Mouse (Mus musculus): ENCODE measurements around the gene Fmnl2. TPM values are rescaled to one million over a fixed set of nuclear protein-coding genes. Genes with fewer than 3 reads are reported as not detected.

Fmnl2 gene
- total and polyA plus RNA-seq, 2 experiments from 2014 or later: 9.1 to 41.8 TPM

GRCm38 (mm10) chr2:52894983-52895621, 37.4 kb downstream of the Fmnl2 start:
- no peak for TF ChIP-seq CTCF (IDR thresholded peaks at IDR 0.05; ENCODE audit: low read depth)
- 63% methylated on average over 6 of the region's 6 CpGs for WGBS
- DNase-seq (no peak), ATAC-seq (no peak)
- H3K27ac ChIP-seq (ENCODE audit: low read depth, low read length): no peak overlapping the region
- no peak overlapping the region for H3K9ac ChIP-seq
- no peak overlapping the region for H3K4me3 ChIP-seq (ENCODE audit: low read depth, low read length)
- H3K4me1 ChIP-seq (ENCODE audit: insufficient read depth): no peaks in the 10 kb centered on the region
- no peaks in the 10 kb centered on the region for H3K36me3 ChIP-seq (ENCODE audit: insufficient read depth)
- H3K9me3 ChIP-seq (ENCODE audit: low read length): no peaks in the 10 kb centered on the region
- H3K4me2 ChIP-seq (ENCODE audit: low read depth): no peak overlapping the region
- no peaks in the 10 kb centered on the region for H3K27me3 ChIP-seq (ENCODE audit: insufficient read depth, low read length)

- H3K9me3 ChIP-seq (ENCODE audit: low read length): no peaks in the 10 kb centered on the region
- no peaks in the 10 kb centered on the region for H3K36me3 ChIP-seq (ENCODE audit: insufficient read depth)
- no peaks in the 10 kb centered on the region for H3K27me3 ChIP-seq (ENCODE audit: insufficient read depth, low read length)
- no peak overlapping the region for H3K4me3 ChIP-seq (ENCODE audit: low read depth, low read length)
- H3K9ac ChIP-seq: no peak overlapping the region
- H3K4me2 ChIP-seq (ENCODE audit: low read depth): no peak overlapping the region
- 75% methylated on average over 3 of the region's 3 CpGs for WGBS
- no peak for ATAC-seq
- no peak overlapping the region for H3K27ac ChIP-seq (ENCODE audit: low read depth, low read length)
- no peak for TF ChIP-seq CTCF (IDR thresholded peaks at IDR 0.05; ENCODE audit: low read depth)
- no peaks in the 10 kb centered on the region for H3K4me1 ChIP-seq (ENCODE audit: insufficient read depth)
- DNase-seq: no peak
Measured at GRCm38 (mm10) chr2:52896995-52897394, 39.3 kb downstream of the Fmnl2 start.

- H3K9me3 ChIP-seq (ENCODE audit: low read length): no peaks in the 10 kb centered on the region
- no peak overlapping the region for H3K9ac ChIP-seq
- no peak for ATAC-seq
- no peaks in the 10 kb centered on the region for H3K4me1 ChIP-seq (ENCODE audit: insufficient read depth)
- no peaks in the 10 kb centered on the region for H3K36me3 ChIP-seq (ENCODE audit: insufficient read depth)
- H3K4me2 ChIP-seq (ENCODE audit: low read depth): no peak overlapping the region
- no peaks in the 10 kb centered on the region for H3K27me3 ChIP-seq (ENCODE audit: insufficient read depth, low read length)
- H3K4me3 ChIP-seq (ENCODE audit: low read depth, low read length): no peak overlapping the region
- DNase-seq: no peak
- no peak overlapping the region for H3K27ac ChIP-seq (ENCODE audit: low read depth, low read length)
- WGBS: 95% methylated on average over 4 of the region's 4 CpGs
- no peak for TF ChIP-seq CTCF (IDR thresholded peaks at IDR 0.05; ENCODE audit: low read depth)
Measured at GRCm38 (mm10) chr2:52900780-52901179, 43.1 kb downstream of the Fmnl2 start.

- 0 out of 2 replicates have a peak, but pooled peaks have one; percentile 9 for TF ChIP-seq CTCF (IDR thresholded peaks at IDR 0.05; ENCODE audit: low read depth)
- Histone ChIP-seq H3K4me2 (ENCODE audit: low read depth) (no peak overlapping the region), H3K4me3 (ENCODE audit: low read depth, low read length) (no peak overlapping the region), H3K27ac (ENCODE audit: low read depth, low read length) (no peak overlapping the region), H3K9ac (no peak overlapping the region), H3K4me1 (ENCODE audit: insufficient read depth) (no peaks in the 10 kb centered on the region), H3K27me3 (ENCODE audit: insufficient read depth, low read length) (no peaks in the 10 kb centered on the region), H3K36me3 (ENCODE audit: insufficient read depth) (no peaks in the 10 kb centered on the region), H3K9me3 (ENCODE audit: low read length) (no peaks in the 10 kb centered on the region)
- WGBS: 74% methylated on average over 6 of the region's 6 CpGs
- DNase-seq: no peak
- no peak for ATAC-seq
Measured at GRCm38 (mm10) chr2:52901300-52902013, 43.8 kb downstream of the Fmnl2 start.

GRCm38 (mm10) chr2:52902456-52902855, 44.8 kb downstream of the Fmnl2 start:
- no peak overlapping the region for H3K27ac ChIP-seq (ENCODE audit: low read depth, low read length)

GRCm38 (mm10) chr2:52903228-52903963, 45.7 kb downstream of the Fmnl2 start:
- ATAC-seq: peak; percentile 74
- no peak for TF ChIP-seq CTCF (IDR thresholded peaks at IDR 0.05; ENCODE audit: low read depth)
- Histone ChIP-seq H3K9me3 (ENCODE audit: low read length) (no peaks in the 10 kb centered on the region), H3K9ac (no peak overlapping the region), H3K27me3 (ENCODE audit: insufficient read depth, low read length) (no peaks in the 10 kb centered on the region), H3K4me3 (ENCODE audit: low read depth, low read length) (no peak overlapping the region), H3K27ac (ENCODE audit: low read depth, low read length) (no peak overlapping the region), H3K4me1 (ENCODE audit: insufficient read depth) (no peaks in the 10 kb centered on the region), H3K4me2 (ENCODE audit: low read depth) (no peak overlapping the region), H3K36me3 (ENCODE audit: insufficient read depth) (no peaks in the 10 kb centered on the region)
- peak; percentile 68 for DNase-seq
- WGBS: 56% methylated on average over 8 of the region's 8 CpGs

More at GRCm38 (mm10) chr2:52902456-52902855, 44.8 kb downstream of the Fmnl2 start:
- no peaks in the 10 kb centered on the region for H3K36me3 ChIP-seq (ENCODE audit: insufficient read depth)
- H3K9me3 ChIP-seq (ENCODE audit: low read length): no peaks in the 10 kb centered on the region
- no peaks in the 10 kb centered on the region for H3K27me3 ChIP-seq (ENCODE audit: insufficient read depth, low read length)
- 48% methylated on average over 3 of the region's 3 CpGs for WGBS
- H3K4me2 ChIP-seq (ENCODE audit: low read depth): no peak overlapping the region
- H3K4me1 ChIP-seq (ENCODE audit: insufficient read depth): no peaks in the 10 kb centered on the region
- no peak overlapping the region for H3K9ac ChIP-seq
- DNase-seq (no peak), ATAC-seq (no peak)
- no peak for TF ChIP-seq CTCF (IDR thresholded peaks at IDR 0.05; ENCODE audit: low read depth)
- H3K4me3 ChIP-seq (ENCODE audit: low read depth, low read length): no peak overlapping the region

- DNase-seq: no peak
- H3K27ac ChIP-seq (ENCODE audit: low read depth, low read length): no peak overlapping the region
- no peak overlapping the region for H3K4me3 ChIP-seq (ENCODE audit: low read depth, low read length)
- H3K9me3 ChIP-seq (ENCODE audit: low read length): no peaks in the 10 kb centered on the region
- no peak for ATAC-seq
- no peak overlapping the region for H3K4me2 ChIP-seq (ENCODE audit: low read depth)
- H3K9ac ChIP-seq: no peak overlapping the region
- no peaks in the 10 kb centered on the region for H3K27me3 ChIP-seq (ENCODE audit: insufficient read depth, low read length)
- no peaks in the 10 kb centered on the region for H3K36me3 ChIP-seq (ENCODE audit: insufficient read depth)
- no peak for TF ChIP-seq CTCF (IDR thresholded peaks at IDR 0.05; ENCODE audit: low read depth)
- 74% methylated on average over 5 of the region's 5 CpGs for WGBS
- H3K4me1 ChIP-seq (ENCODE audit: insufficient read depth): no peaks in the 10 kb centered on the region
Measured at GRCm38 (mm10) chr2:52904526-52904925, 46.9 kb downstream of the Fmnl2 start.
